Mouse (Mus musculus) bone marrow, adult 2 months (tissue): ENCODE measurements around the gene Tcf25.

ENCODE experiments used
- CTCF ChIP-seq: fragments of 200-500 bp; IDR thresholded peaks from 2 replicates; pipeline ENCODE4 v1.5.1; 2011; ENCODE audit warnings: low read length, control low read depth; ENCODE audit not compliant: control insufficient read depth, insufficient read depth
- POLR2A ChIP-seq: fragments of 200-500 bp; IDR thresholded peaks from 2 replicates; pipeline ENCODE4 v1.6.1; 2011; ENCODE audit warnings: low read depth, mild to moderate bottlenecking, control low read depth, low read length, borderline replicate concordance; ENCODE audit not compliant: control insufficient read depth

DNA sequence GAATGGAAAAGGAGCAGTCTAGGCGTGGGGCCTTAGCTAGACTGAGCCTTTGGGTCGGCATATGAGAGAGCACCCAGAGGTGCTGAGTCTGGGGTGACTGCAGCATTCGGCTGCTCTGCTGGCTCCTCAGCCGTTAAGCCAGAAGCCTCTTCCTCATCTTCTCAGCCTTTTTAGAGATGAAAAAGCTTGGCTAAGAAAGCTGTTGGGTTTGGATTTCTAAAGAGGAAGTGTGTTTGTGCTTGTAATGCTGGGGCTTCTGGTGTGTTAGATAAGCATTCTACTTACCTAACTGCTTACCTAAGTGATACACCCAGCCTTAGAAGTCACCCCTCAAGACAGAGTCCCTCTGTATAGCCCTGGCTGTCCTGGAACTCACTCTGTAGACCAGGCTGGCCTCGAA lies 77.2 kb downstream of the Tcf25 start:
- no peak for TF ChIP-seq CTCF
- TF ChIP-seq POLR2A = no peak
